9 mouse cellular contexts compared by ENCODE assay signal in genomic region chr7:68148297-68149048, GRCm38 (mm10).
A peak's percentile ranks its signal among the peaks of the same experiment; 100 is the strongest.
DNase-seq lines count a peak whose midpoint lies in the region; ATAC-seq lines count a peak whose summit lies in the region.
"Had no signal": no experiment of that assay in that cellular context is flagged by ENCODE, and none has a peak within 500 bp of the region (broad histone marks: within the 10 kb centered on the region; RNA-seq: fewer than 3 reads in every experiment).

No protein-coding gene starts in this region.

- peaks cover 39% of the 10 kb centered on the region for H3K4me1 ChIP-seq in hindbrain, embryonic 13.5 days (replicated peaks)
- peaks cover 26% of the 10 kb centered on the region for H3K4me1 ChIP-seq in hindbrain, embryonic 12.5 days
- H3K4me1 ChIP-seq in forebrain, embryonic 10.5 days = peaks cover 62% of the 10 kb centered on the region

- no peak overlapping the region for H3K4me3 ChIP-seq in hindbrain, embryonic 13.5 days
- no peak overlapping the region for H3K4me3 ChIP-seq in hindbrain, embryonic 12.5 days
- H3K4me3 ChIP-seq in forebrain, embryonic 10.5 days = peak overlapping the region; percentile 26; the same call in 1 of the 2 replicates

- H3K36me3 ChIP-seq in hindbrain, embryonic 13.5 days = no peaks in the 10 kb centered on the region
- H3K36me3 ChIP-seq in hindbrain, embryonic 12.5 days = no peaks in the 10 kb centered on the region
- H3K36me3 ChIP-seq in forebrain, embryonic 10.5 days (replicated peaks) = no peaks in the 10 kb centered on the region

- no peaks in the 10 kb centered on the region for H3K9me3 ChIP-seq in hindbrain, embryonic 13.5 days
- no peaks in the 10 kb centered on the region for H3K9me3 ChIP-seq in hindbrain, embryonic 12.5 days (replicated peaks)
- no peaks in the 10 kb centered on the region for H3K9me3 ChIP-seq in forebrain, embryonic 10.5 days

- no peaks in the 10 kb centered on the region for H3K27me3 ChIP-seq in hindbrain, embryonic 13.5 days
- H3K27me3 ChIP-seq in hindbrain, embryonic 12.5 days = no peaks in the 10 kb centered on the region
- H3K27me3 ChIP-seq in forebrain, embryonic 10.5 days (ENCODE audit: poor library complexity, severe bottlenecking) = no peaks in the 10 kb centered on the region

- no peak overlapping the region; the same call in 1 of the 2 replicates for H3K4me2 ChIP-seq in hindbrain, embryonic 13.5 days
- no peak overlapping the region for H3K4me2 ChIP-seq in hindbrain, embryonic 12.5 days (replicated peaks)

- H3K9ac ChIP-seq in hindbrain, embryonic 13.5 days = peak overlapping the region; percentile 31; the same call in 1 of the 2 replicates
- H3K9ac ChIP-seq in hindbrain, embryonic 12.5 days = no peak overlapping the region

- ATAC-seq in hindbrain, embryonic 13.5 days (ENCODE audit: low FRiP score) = no peak
- no peak for ATAC-seq in hindbrain, embryonic 12.5 days (ENCODE audit: low FRiP score)
- peak; percentile 70 for ATAC-seq in megakaryocyte, adult 5-6 weeks (ENCODE audit: poor library complexity, severe bottlenecking)

- DNase-seq in Muller cell, postnatal 12 days (ENCODE audit: inconsistent ontology term) = peak; percentile 94
- DNase-seq in forebrain, embryonic 10.5 days (ENCODE audit: extremely low spot score, low spot score) = no peak
- no peak for DNase-seq in ovary, postnatal 14 days (ENCODE audit: low spot score)
- DNase-seq in thymus, postnatal 4 days = no peak
- no peak for DNase-seq in layer of hippocampus, postnatal 25 days (ENCODE audit: extremely low spot score in 1 of 2, low spot score in 1 of 2)
- DNase-seq: kidney, postnatal 4 days had no signal

- WGBS in hindbrain, embryonic 13.5 days = 41% methylated on average over 20 of the region's 20 CpGs
- WGBS in hindbrain, embryonic 12.5 days = 47% methylated on average over 20 of the region's 20 CpGs
- WGBS in forebrain, embryonic 10.5 days = 44% methylated on average over 20 of the region's 20 CpGs

- peak overlapping the region; percentile 44; the same call in 1 of the 2 replicates for H3K27ac ChIP-seq in hindbrain, embryonic 13.5 days
- H3K27ac ChIP-seq in hindbrain, embryonic 12.5 days = no peak overlapping the region
- H3K27ac ChIP-seq in forebrain, embryonic 10.5 days = peak overlapping the region; percentile 58
